Mouse (Mus musculus) midbrain, embryonic 16.5 days (tissue): ENCODE measurements around the gene Rxfp4. TPM values are rescaled to one million over a fixed set of nuclear protein-coding genes. Genes with fewer than 3 reads are reported as not detected.
A peak's percentile ranks its signal among the peaks of the same experiment; 100 is the strongest.

Experiments
- ATAC-seq: fragments of 200-750 bp; cut with Nextera tagmentation; 2 replicates; pipeline ENCODE4 v1.8.0; 2017; ENCODE audit warnings: moderate TSS enrichment
- H3K27ac ChIP-seq: fragments of 300-500 bp; sonication (generic); 2 replicates; pipeline ENCODE4 v1.5.1; 2014; ENCODE audit warnings: mild to moderate bottlenecking, low read length, mixed read lengths
- H3K27me3 ChIP-seq: fragments of 300-500 bp; sonication (generic); 2 replicates; pipeline ENCODE4 v1.6.1; 2014; ENCODE audit warnings: low read depth, low read length, mixed read lengths; ENCODE audit not compliant: control insufficient read depth, insufficient read depth
- H3K36me3 ChIP-seq: fragments of 300-500 bp; sonication (generic); 2 replicates; pipeline ENCODE4 v1.6.1; 2014; ENCODE audit warnings: mild to moderate bottlenecking, low read length, moderate library complexity, mixed read lengths; ENCODE audit not compliant: control insufficient read depth, insufficient read depth
- H3K4me1 ChIP-seq: fragments of 300-500 bp; sonication (generic); 2 replicates; pipeline ENCODE4 v1.6.1; 2014; ENCODE audit warnings: mild to moderate bottlenecking, low read length, mixed read lengths; ENCODE audit not compliant: control insufficient read depth, insufficient read depth
- H3K4me2 ChIP-seq: fragments of 300-500 bp; sonication (generic); 2 replicates; pipeline ENCODE4 v1.6.1; 2014; ENCODE audit warnings: mild to moderate bottlenecking, low read length, mixed read lengths
- H3K4me3 ChIP-seq: fragments of 300-500 bp; sonication (generic); 2 replicates; pipeline ENCODE4 v1.5.1; 2014; ENCODE audit warnings: low read depth, mild to moderate bottlenecking, low read length, moderate library complexity, mixed read lengths
- H3K9ac ChIP-seq: fragments of 300-500 bp; sonication (generic); 2 replicates; pipeline ENCODE4 v1.6.1; 2014; ENCODE audit warnings: low read depth, low read length, mixed read lengths
- H3K9me3 ChIP-seq: fragments of 300-500 bp; sonication (generic); replicated peaks from 2 replicates; pipeline ENCODE4 v1.6.1; 2014; ENCODE audit warnings: mild to moderate bottlenecking, low read length, mixed read lengths; ENCODE audit not compliant: control insufficient read depth, poor library complexity, severe bottlenecking
- WGBS: fragments of 180-500 bp; shearing (Covaris S2); extraction: QIAGEN DNeasy Blood & Tissue Kit; methylation state at CpG from one replicate; pipeline ENCODE4 v1.1.7; 2014; 5-methylcytosine and 5-hydroxymethylcytosine counted together
- polyA plus RNA-seq: library from polyadenylated mRNA; unstranded; fragments of >200 nt; fragmentation: Nextera tagmentation; extraction: Ambion mirVana; gene quantifications from 2 replicates; pipeline ENCODE4 v1.2.1, GENCODE M21; 2015

Gene Rxfp4
- polyA plus RNA-seq, 1 experiment from 2014 or later: not detected

DNA sequence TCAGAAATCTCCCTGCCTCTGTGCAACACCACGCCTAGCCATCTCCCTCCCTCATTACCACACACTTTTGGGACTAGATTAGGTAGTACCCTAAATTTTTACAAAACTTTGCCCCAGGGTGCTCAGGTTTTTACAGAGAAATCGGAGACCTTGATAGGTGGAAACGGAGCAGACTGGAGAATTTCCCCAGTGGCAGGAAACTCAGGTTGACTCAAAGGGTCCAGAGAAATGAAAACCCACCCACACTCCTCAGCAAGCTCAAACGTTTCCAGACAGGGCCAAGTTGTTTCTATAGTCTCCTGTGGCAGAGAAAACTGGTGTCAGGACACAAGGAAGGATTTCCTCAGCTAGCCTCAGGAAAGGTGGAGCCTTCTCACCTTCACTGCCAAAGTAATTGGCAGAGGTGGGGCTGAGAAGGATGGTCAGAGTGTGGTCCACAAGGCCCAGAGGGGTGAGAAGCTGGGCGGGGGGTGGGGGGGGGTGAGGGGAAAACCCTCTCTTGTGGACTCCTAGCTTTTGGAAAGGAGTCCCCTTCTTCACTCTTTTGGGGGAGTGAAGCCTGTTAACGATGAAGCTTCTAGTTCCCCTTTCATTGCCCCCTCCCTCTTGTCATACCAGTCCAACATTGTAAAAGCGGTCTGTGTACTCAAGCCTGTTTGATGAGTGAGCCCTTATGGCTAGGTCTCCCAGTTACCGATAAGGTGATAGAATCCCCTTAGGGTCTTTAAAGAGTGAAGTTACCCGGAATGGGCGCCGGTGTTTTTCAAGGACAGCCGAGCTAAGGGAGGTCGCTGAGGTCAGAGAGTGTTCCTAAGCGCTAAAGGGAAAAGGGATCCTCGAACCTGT, 32.6 kb downstream of the Rxfp4 start:
- Histone ChIP-seq H3K4me2 (peak overlapping the region; percentile 94), H3K9me3 (no peaks in the 10 kb centered on the region), H3K4me1 (peaks cover 26% of the 10 kb centered on the region), H3K36me3 (no peaks in the 10 kb centered on the region), H3K27me3 (no peaks in the 10 kb centered on the region), H3K27ac (peak overlapping the region; percentile 91), H3K4me3 (peak overlapping the region; percentile 93), H3K9ac (peak overlapping the region; percentile 96)
- WGBS: 14% methylated on average over 15 of the region's 15 CpGs
- peak; percentile 4; the same call in 1 of the 2 replicates for ATAC-seq

DNA sequence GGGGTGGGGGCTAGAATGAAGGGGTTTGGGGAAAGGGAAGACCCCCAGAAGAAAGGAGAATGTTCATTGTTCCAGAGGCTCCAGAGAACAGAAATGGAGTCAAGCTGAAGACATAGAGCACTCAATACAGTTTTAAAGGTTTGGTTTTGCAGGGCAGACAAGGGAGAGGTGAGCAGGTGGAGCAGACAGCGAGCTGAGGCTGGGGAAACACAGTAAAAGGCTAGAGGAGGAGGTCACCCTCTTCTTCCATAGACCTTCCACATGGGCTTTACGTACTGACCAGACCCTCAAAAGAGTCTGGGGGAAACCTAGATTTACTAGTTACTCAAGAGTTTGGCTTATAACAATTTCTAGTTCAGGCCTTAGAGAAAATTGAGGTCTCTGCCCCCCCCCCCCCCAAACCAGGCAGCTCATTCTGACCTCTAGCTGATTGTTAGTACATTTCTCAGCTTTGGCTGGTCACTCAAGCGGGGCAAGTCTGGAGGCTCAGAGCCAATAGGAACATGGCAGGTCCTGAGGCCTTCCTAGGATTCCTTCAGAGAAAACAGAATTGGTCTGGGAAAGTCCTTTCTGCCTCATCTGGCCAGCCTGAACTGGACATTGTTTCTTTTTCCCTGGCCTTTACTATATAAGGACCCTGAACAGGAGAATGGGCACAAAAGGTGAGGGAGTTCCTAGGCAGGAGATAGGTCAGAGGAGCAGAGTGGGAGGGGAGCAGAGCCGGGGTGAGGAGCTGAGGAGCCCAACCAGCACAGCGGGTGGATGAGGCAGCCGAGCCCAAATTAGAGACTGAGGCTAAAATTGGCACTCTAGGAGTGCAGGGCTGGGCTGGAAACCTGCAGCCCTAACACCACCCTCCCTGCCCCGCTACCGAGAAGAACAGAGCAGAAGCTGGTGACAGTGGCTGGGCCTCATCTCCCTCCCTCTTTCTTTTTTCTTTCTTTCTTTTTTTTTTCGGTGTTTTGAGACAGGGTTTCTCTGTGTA, 33.5 kb downstream of the Rxfp4 start:
- Histone ChIP-seq H3K9me3 (no peaks in the 10 kb centered on the region), H3K9ac (no peak overlapping the region), H3K4me1 (peaks cover 17% of the 10 kb centered on the region), H3K4me2 (no peak overlapping the region), H3K27ac (no peak overlapping the region), H3K27me3 (no peaks in the 10 kb centered on the region), H3K4me3 (no peak overlapping the region), H3K36me3 (no peaks in the 10 kb centered on the region)
- WGBS: 46% methylated on average over 9 of the region's 9 CpGs
- no peak for ATAC-seq

DNA sequence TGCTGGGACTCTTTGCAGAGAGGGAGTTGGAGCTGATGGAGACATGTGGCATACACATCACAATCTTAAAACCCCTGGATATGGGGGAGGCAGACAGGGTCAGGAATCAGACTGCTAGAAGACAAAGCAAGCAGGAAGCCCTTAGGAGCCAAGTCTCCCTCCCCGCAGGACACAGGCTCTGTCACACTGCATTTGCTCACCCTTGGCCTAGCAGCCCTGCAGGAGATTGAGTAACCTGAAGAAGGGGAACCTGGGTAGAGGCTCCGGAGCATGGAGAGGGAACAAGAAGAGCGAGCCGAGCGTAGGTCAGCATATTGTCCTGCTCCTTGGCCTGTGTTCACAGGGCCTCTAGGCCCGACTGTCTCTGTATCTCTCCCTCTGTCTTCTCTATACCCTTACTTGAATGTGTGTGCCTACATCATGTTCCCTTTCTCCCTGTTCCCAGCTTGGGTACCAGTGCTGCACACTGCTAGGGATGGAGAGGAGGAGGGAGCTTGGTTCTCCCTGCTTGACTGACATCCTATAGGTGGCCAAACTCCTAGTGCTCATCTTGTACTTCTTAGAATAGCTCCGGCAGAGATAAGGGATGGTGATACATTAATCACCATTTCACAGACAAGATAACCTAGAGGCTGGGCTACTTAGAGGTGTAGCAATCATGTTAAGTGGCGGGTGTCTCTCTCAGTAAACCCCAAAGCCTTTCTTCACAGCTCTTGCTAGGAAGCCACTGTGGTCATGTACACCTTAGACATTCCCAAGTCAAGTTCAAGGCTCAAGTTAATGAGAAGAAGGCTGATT, 34.7 kb downstream of the Rxfp4 start:
- Histone ChIP-seq H3K4me3 (no peak overlapping the region), H3K27ac (no peak overlapping the region), H3K36me3 (no peaks in the 10 kb centered on the region), H3K9ac (no peak overlapping the region), H3K4me1 (peaks cover 8% of the 10 kb centered on the region; the same call in 1 of the 2 replicates), H3K27me3 (no peaks in the 10 kb centered on the region), H3K4me2 (no peak overlapping the region), H3K9me3 (no peaks in the 10 kb centered on the region)
- ATAC-seq: no peak
- WGBS: 77% methylated on average over 8 of the region's 8 CpGs

DNA sequence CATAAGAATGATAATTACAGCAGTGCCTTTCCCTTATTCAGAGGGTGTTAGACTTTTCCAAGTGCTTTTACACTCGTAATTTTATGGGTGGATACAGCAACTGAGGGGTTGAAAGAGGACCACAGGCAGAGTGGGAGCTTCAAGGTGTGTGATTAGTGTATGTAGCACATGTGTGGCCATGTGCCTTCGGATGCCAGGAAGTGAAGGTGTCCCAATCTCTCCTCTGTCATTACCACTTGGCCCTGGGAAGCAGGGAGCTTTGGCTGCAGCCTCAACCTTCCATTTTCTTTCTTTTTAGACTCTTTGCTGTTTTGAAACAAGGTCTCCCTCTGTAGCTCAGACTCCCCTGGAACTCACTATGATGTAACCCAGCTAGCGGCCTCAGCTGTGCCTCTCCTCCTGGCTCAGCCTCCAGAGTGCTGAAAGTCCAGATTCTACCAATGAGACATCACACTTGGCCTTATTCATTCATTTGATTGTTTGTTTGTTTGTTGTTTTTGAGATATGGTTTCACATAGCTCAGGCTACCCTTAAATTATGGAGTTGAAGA, 35.9 kb downstream of the Rxfp4 start:
- 82% methylated on average over 3 of the region's 3 CpGs for WGBS
- ATAC-seq: no peak
- Histone ChIP-seq H3K4me1 (peaks cover 8% of the 10 kb centered on the region; the same call in 1 of the 2 replicates), H3K27ac (no peak overlapping the region), H3K36me3 (no peaks in the 10 kb centered on the region), H3K4me3 (no peak overlapping the region), H3K27me3 (no peaks in the 10 kb centered on the region), H3K9me3 (no peaks in the 10 kb centered on the region), H3K4me2 (no peak overlapping the region), H3K9ac (no peak overlapping the region)

DNA sequence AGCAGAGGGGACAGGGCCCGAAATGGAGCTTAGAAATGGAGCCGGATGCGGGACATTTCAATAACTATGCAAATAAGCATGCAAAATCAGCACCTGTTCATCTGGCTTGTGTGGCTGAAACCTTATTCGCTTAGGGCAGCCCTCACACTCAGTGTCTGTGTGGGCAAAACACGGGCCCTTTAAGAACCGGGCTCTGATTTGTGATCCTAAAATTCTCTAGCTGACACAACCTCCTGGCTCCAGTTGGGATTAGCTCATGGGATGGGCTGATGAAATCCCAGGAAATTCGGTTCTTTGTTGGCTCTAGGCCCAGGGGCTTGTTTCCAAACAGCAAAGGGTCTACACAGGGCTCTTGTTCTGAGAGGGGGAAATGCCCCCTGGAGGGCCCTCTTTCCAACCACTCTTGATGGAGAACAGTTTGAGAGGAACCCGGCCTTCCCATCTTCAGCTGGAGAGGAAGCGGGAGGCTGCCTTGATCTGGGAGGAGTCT, 37.0 kb downstream of the Rxfp4 start:
- 38% methylated on average over 9 of the region's 9 CpGs for WGBS
- no peak overlapping the region for H3K27ac ChIP-seq
- no peaks in the 10 kb centered on the region for H3K27me3 ChIP-seq
- no peak for ATAC-seq
- no peaks in the 10 kb centered on the region for H3K36me3 ChIP-seq
- no peak overlapping the region for H3K4me3 ChIP-seq
- peaks cover 8% of the 10 kb centered on the region; the same call in 1 of the 2 replicates for H3K4me1 ChIP-seq
- no peak overlapping the region for H3K9ac ChIP-seq
- H3K9me3 ChIP-seq: no peaks in the 10 kb centered on the region
- no peak overlapping the region for H3K4me2 ChIP-seq

DNA sequence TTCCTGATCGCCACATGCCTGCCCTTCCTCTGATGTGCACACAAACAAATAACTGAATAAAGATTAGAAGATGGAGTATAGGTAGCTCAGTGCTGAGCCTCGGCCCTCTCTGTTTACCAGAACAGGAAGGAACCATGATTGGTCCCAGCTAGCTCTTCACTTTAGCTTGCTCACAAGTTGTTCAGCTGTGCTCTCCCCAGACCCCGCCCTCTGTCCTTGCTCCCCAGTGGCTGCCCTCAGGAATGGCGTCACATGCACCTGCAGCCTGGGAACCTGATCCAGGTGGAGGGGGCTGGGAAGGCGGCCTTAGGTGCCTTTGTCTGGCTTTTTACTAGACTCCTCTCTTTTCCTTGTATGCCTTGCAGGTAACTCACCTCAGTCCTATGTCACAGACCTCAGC, 37.8 kb downstream of the Rxfp4 start:
- H3K4me3 ChIP-seq: no peak overlapping the region
- ATAC-seq: no peak
- H3K4me2 ChIP-seq: no peak overlapping the region
- H3K27ac ChIP-seq: no peak overlapping the region
- 74% methylated on average over 5 of the region's 5 CpGs for WGBS
- H3K4me1 ChIP-seq: peaks cover 4% of the 10 kb centered on the region; the same call in 1 of the 2 replicates
- no peak overlapping the region for H3K9ac ChIP-seq
- H3K36me3 ChIP-seq: no peaks in the 10 kb centered on the region
- H3K27me3 ChIP-seq: no peaks in the 10 kb centered on the region
- H3K9me3 ChIP-seq: no peaks in the 10 kb centered on the region

DNA sequence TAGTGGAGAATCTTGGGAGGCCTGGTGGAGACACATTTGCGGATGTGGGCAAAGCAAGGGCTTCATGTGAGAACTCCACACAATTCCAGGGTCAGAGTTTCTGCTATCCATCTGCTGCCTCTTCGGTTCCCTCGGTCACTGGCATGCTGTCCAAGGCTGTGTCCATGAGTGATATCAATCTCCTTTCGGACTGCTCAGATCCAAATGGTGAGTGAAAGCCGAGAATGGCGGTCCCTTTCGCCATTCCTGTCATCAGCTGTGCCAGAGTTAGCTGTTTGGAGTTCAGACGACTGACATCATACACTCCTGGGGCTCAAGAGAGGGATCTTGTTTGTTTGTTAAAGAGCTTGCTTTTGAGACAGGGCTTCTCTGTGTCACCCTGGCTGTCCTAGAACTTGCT, 38.5 kb downstream of the Rxfp4 start:
- H3K27me3 ChIP-seq: no peaks in the 10 kb centered on the region
- no peak overlapping the region for H3K4me2 ChIP-seq
- no peaks in the 10 kb centered on the region for H3K9me3 ChIP-seq
- H3K27ac ChIP-seq: no peak overlapping the region
- WGBS: 82% methylated on average over 8 of the region's 8 CpGs
- H3K4me3 ChIP-seq: no peak overlapping the region
- no peaks in the 10 kb centered on the region for H3K4me1 ChIP-seq
- H3K36me3 ChIP-seq: no peaks in the 10 kb centered on the region
- ATAC-seq: no peak
- H3K9ac ChIP-seq: no peak overlapping the region

DNA sequence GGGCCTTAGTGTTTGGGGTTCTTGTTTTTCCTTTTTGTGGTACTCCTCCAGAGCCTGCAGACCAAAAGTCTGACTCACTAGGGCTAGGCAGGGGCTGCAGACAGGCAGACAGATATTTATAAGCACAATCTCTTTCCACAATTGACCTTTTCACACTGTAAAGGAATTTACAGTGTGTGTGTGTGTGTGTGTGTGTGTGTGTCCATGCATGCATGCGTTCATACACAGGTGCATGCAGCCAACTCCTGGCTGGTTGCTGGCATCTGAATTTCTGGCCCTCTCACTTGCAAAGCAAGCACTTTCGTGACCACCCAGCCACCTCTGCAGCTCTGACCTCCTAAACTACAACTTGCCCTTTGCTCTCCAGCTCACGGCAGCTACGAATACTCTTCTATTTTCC, 43.9 kb downstream of the Rxfp4 start:
- H3K27me3 ChIP-seq: no peaks in the 10 kb centered on the region
- H3K27ac ChIP-seq: no peak overlapping the region
- no peak overlapping the region for H3K4me3 ChIP-seq
- H3K4me2 ChIP-seq: no peak overlapping the region
- 84% methylated on average over 4 of the region's 4 CpGs for WGBS
- H3K9me3 ChIP-seq: no peaks in the 10 kb centered on the region
- no peak for ATAC-seq
- peaks cover 4% of the 10 kb centered on the region for H3K4me1 ChIP-seq
- H3K36me3 ChIP-seq: no peaks in the 10 kb centered on the region
- H3K9ac ChIP-seq: no peak overlapping the region
